Mouse (Mus musculus) gastrocnemius, postnatal 25 days (tissue): ENCODE data around the gene Ffar3. TPM values are rescaled to one million over a fixed set of nuclear protein-coding genes. Genes with fewer than 3 reads are reported as not detected.

Source experiments
- DNase-seq: peaks from one replicate; pipeline ENCODE4 v3.0.0; 2022
- long read RNA-seq, 2 experiments: library from polyadenylated mRNA; stranded (forward); transcript quantifications; one replicate each; pipeline ENCODE4 v2.0.0; 2021
- total RNA-seq, 2 experiments: library from RNA; stranded (reverse); gene quantifications; 1 replicate in 1 of 2; 2 replicates in 1 of 2; pipeline ENCODE4 v1.2.3; 2021

Gene Ffar3
- total RNA-seq, result not detected
- long read RNA-seq, experiment 1, result 0 reads
- long read RNA-seq, experiment 2, result 0 reads

GRCm38 (mm10) chr7:30856078-30856477 is at the start of gene Ffar3:
Gene Ffar3 (minus strand): TSS chr7:30856178.
- no peak for DNase-seq

GRCm38 (mm10) chr7:30904042-30904441 is 48.1 kb upstream of the Ffar3 start:
- DNase-seq, result no peak

- DNase-seq, result no peak
Measured at GRCm38 (mm10) chr7:30895217-30895616, 39.2 kb upstream of the Ffar3 start.

GRCm38 (mm10) chr7:30892515-30892914 is 36.5 kb upstream of the Ffar3 start:
- no peak for DNase-seq

GRCm38 (mm10) chr7:30891746-30892145 is 35.8 kb upstream of the Ffar3 start:
- no peak for DNase-seq

GRCm38 (mm10) chr7:30890681-30891080 is 34.7 kb upstream of the Ffar3 start:
- DNase-seq, result no peak

- DNase-seq, result no peak
Measured at GRCm38 (mm10) chr7:30888786-30889185, 32.8 kb upstream of the Ffar3 start.

GRCm38 (mm10) chr7:30887568-30888188 is 31.7 kb upstream of the Ffar3 start:
- DNase-seq, result no peak

GRCm38 (mm10) chr7:30886852-30887251 is 30.9 kb upstream of the Ffar3 start:
- DNase-seq, result no peak

- DNase-seq, result no peak
Measured at GRCm38 (mm10) chr7:30884047-30884446, 28.1 kb upstream of the Ffar3 start.

- no peak for DNase-seq
Measured at GRCm38 (mm10) chr7:30881367-30881766, 25.4 kb upstream of the Ffar3 start.

GRCm38 (mm10) chr7:30880176-30880575 is 24.2 kb upstream of the Ffar3 start, which contains the start of gene Cd22:
Gene Cd22 (minus strand): TSS chr7:30880342.
- no peak for DNase-seq

- DNase-seq, result no peak
Measured at GRCm38 (mm10) chr7:30878950-30879349, 23.0 kb upstream of the Ffar3 start.

GRCm38 (mm10) chr7:30873083-30873482 is 17.1 kb upstream of the Ffar3 start:
- peak; percentile 30 for DNase-seq

- DNase-seq, result no peak
Measured at GRCm38 (mm10) chr7:30863386-30863785, 7.4 kb upstream of the Ffar3 start.

- no peak for DNase-seq
Measured at GRCm38 (mm10) chr7:30861464-30861863, 5.5 kb upstream of the Ffar3 start, which contains the start of gene Ffar1. Gene Ffar1 (minus strand): TSS chr7:30861564.

- DNase-seq, result no peak
Measured at GRCm38 (mm10) chr7:30859635-30860402, 3.8 kb upstream of the Ffar3 start.

- no peak for DNase-seq
Measured at GRCm38 (mm10) chr7:30859290-30859634, 3.3 kb upstream of the Ffar3 start.

GRCm38 (mm10) chr7:30857746-30858145 is 1.8 kb upstream of the Ffar3 start:
- DNase-seq, result no peak

- no peak for DNase-seq
Measured at GRCm38 (mm10) chr7:30851421-30851820, 4.6 kb downstream of the Ffar3 start.

- DNase-seq, result no peak
Measured at GRCm38 (mm10) chr7:30847934-30848333, 8.0 kb downstream of the Ffar3 start.

GRCm38 (mm10) chr7:30847386-30847785 is 8.6 kb downstream of the Ffar3 start:
- DNase-seq, result no peak

GRCm38 (mm10) chr7:30846505-30847053 is 9.4 kb downstream of the Ffar3 start:
- no peak for DNase-seq
